Mouse (Mus musculus): Measurements from ENCODE around the gene Smc4. TPM values are rescaled to one million over a fixed set of nuclear protein-coding genes. Genes with fewer than 3 reads are reported as not detected.

Gene Smc4
- total RNA-seq, 1 experiment from 2014 or later = 46.1 TPM

Small RNA genes lying within 50 kb of the gene (microRNA-seq; reads per million reads assigned to microRNA genes)
- gene Mir15b (1,358 to 2,447 reads per million in 2 experiments), gene Mir16-2 (576 to 860 reads per million in 2 experiments)

Other genes with a start within 250 kb of the Smc4 start
- gene 1110032F04Rik, start 135.2 kb upstream of the Smc4 start, total RNA-seq (2021) = 0.19 and 0.68 TPM in 2 replicates
- gene Ift80, start 168 bp upstream of the Smc4 start, total RNA-seq (2021) = 23.2 and 25.6 TPM in 2 replicates
- 17.2 and 17.8 TPM in 2 replicates for gene Trim59, start 40.0 kb downstream of the Smc4 start, total RNA-seq (2021)
- gene Kpna4, start 122.4 kb downstream of the Smc4 start, total RNA-seq (2021) = 66.8 and 69.3 TPM in 2 replicates
- not detected in 2 replicates for gene Arl14, start 217.7 kb downstream of the Smc4 start, total RNA-seq (2021)

Measured in adrenal gland, postnatal 14 days (tissue).